Mouse (Mus musculus): ENCODE data around the gene Rpl21.

DNA sequence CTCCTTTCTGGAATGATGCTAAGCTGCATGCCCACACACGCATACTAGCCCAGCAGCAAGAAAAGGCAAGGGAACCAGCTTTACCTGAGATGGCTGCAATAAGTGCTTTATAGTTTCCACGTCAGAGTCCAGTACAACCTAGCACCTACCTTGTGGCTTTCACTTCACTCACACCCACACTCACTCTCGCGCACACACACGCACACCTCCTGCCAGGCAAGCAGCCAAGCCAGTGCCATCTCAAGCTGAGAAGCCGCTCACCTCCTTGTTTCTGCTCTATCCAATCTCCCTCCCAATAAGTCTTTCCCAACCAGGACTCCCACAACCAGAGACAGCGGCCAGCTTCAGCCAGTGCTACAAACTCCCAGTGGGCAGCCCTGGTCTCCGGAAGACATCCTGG is 41.7 kb upstream of the Rpl21 start:
- TF ChIP-seq CTCF (IDR thresholded peaks at IDR 0.05; ENCODE audit: extremely low read depth, insufficient read length, insufficient replicate concordance, low read depth, low read length) (no peak), POLR2A (IDR thresholded peaks at IDR 0.05; ENCODE audit: low read depth, low read length) (no peak)

Data from small intestine, adult 2 months (tissue).